Mouse (Mus musculus): ENCODE measurements around the gene Fam243. TPM values are rescaled to one million over a fixed set of nuclear protein-coding genes. Genes with fewer than 3 reads are reported as not detected.

Gene Fam243
- total RNA-seq, 2 experiments from 2014 or later, result not detected

- intact Hi-C loops (cut with DNase I; ENCODE audit: low total_unique reads), result loop anchor here (5.0 to 10.0 kb wide), 2 partner anchors 230 to 348 kb away; partner anchors contain the start of genes Gm49711, Mrps6 and Slc5a3
These were observed 36.2 kb downstream of the Fam243 start for GRCm38 (mm10) chr16:92285068-92285467.

GRCm38 (mm10) chr16:92282671-92283070, 38.6 kb downstream of the Fam243 start:
- intact Hi-C loops (cut with DNase I; ENCODE audit: low total_unique reads), result loop anchor here (10.0 kb wide), 1 partner anchor 228 kb away; the partner anchor contains the start of genes Gm49711, Mrps6 and Slc5a3
- DNase-seq, result peak; percentile 56

More at GRCm38 (mm10) chr16:92285068-92285467, 36.2 kb downstream of the Fam243 start:
- DNase-seq, result no peak

GRCm38 (mm10) chr16:92275526-92275925, 45.7 kb downstream of the Fam243 start:
- intact Hi-C loops (cut with DNase I; ENCODE audit: low total_unique reads), result no loop called here
- DNase-seq, result no peak

GRCm38 (mm10) chr16:92274516-92274915, 46.7 kb downstream of the Fam243 start:
- DNase-seq, result no peak
- intact Hi-C loops (cut with DNase I; ENCODE audit: low total_unique reads), result no loop called here

Other genes with a start within 250 kb of the Fam243 start
- gene Kcne2, start 29.1 kb downstream of the Fam243 start, total RNA-seq (2021), result not detected
- gene Smim11, start 20.2 kb downstream of the Fam243 start, total RNA-seq (2021), result 10 to 100 TPM; 52.0 to 65.5 TPM
- not detected for gene Kcne1, start 38.0 kb upstream of the Fam243 start, total RNA-seq (2021)
- 10 to 100 TPM; 42.3 to 60.5 TPM for gene Rcan1, start 149.4 kb upstream of the Fam243 start, total RNA-seq (2021)
- gene Clic6, start 164.3 kb upstream of the Fam243 start, total RNA-seq (2021), result under 1 TPM in 1 of 2 experiments, not detected in 1; 0.08 TPM